Mouse (Mus musculus) kidney, adult 2 months (tissue): ENCODE results near the gene Mapk8ip1. TPM values are rescaled to one million over a fixed set of nuclear protein-coding genes. Genes with fewer than 3 reads are reported as not detected.

Experiments used
- DNase-seq: peaks from one replicate; pipeline ENCODE4 v3.0.0; 2021
- H3K27ac ChIP-seq: fragments of 200-500 bp; 2 replicates; pipeline ENCODE4 v1.5.1; 2012; ENCODE audit warnings: low read depth, low read length, control low read depth, inconsistent platforms; ENCODE audit not compliant: insufficient read depth
- H3K27me3 ChIP-seq: fragments of 200-500 bp; replicated peaks from 2 replicates; pipeline ENCODE4 v1.6.1; 2012; ENCODE audit warnings: mild to moderate bottlenecking, moderate library complexity, low read length, inconsistent platforms; ENCODE audit not compliant: control insufficient read depth, insufficient read depth
- H3K36me3 ChIP-seq: fragments of 200-500 bp; 2 replicates; pipeline ENCODE4 v1.6.1; 2012; ENCODE audit warnings: mild to moderate bottlenecking, moderate library complexity, low read length, inconsistent platforms; ENCODE audit not compliant: control insufficient read depth, insufficient read depth
- H3K4me1 ChIP-seq: fragments of 200-500 bp; 2 replicates; pipeline ENCODE4 v1.6.1; 2011; ENCODE audit warnings: low read length; ENCODE audit not compliant: control insufficient read depth, insufficient read depth
- H3K4me3 ChIP-seq: fragments of 200-500 bp; 2 replicates; pipeline ENCODE4 v1.5.1; 2011; ENCODE audit warnings: mild to moderate bottlenecking, low read depth, low read length, control low read depth; ENCODE audit not compliant: insufficient read depth
- CTCF ChIP-seq: fragments of 200-500 bp; conservative IDR thresholded peaks from 2 replicates; pipeline ENCODE4 v1.5.1; 2011; ENCODE audit warnings: low read depth, mild to moderate bottlenecking, control low read depth, low read length, moderate library complexity, mixed read lengths; ENCODE audit not compliant: insufficient read depth, insufficient read length
- POLR2A ChIP-seq: fragments of 200-500 bp; IDR thresholded peaks from one replicate; pipeline ENCODE4 v1.6.1; 2011; ENCODE audit warnings: low read depth, low read length, control low read depth
- WGBS: fragments of 180-500 bp; shearing (Covaris S2); methylation state at CpG from one replicate; pipeline ENCODE4 v1.1.7; 2018; 5-methylcytosine and 5-hydroxymethylcytosine counted together
- polyA plus RNA-seq: library from polyadenylated mRNA; depleted of rRNA; stranded (reverse); fragments of >200 nt; gene quantifications from 2 replicates; pipeline ENCODE4 v1.2.3, GENCODE M21; 2012; rRNA removed

The Mapk8ip1 gene
- 41.5 and 49.3 TPM in 2 replicates for polyA plus RNA-seq

- no peaks in the 10 kb centered on the region for H3K36me3 ChIP-seq
- TF ChIP-seq CTCF (no peak), POLR2A (no peak)
- no peaks in the 10 kb centered on the region for H3K27me3 ChIP-seq
- peak; percentile 19 for DNase-seq
- H3K27ac ChIP-seq: no peak within 1 kb of the TSS
- H3K4me3 ChIP-seq: peak within 1 kb of the TSS; percentile 49
- WGBS: 6% methylated on average over 54 of the region's 59 CpGs
- H3K4me1 ChIP-seq: peaks cover 17% of the 10 kb centered on the region; the same call in 1 of the 2 replicates
Observed at GRCm38 (mm10) chr2:92401091-92401561, at the start of gene Mapk8ip1. TSS of gene Mapk8ip1 (minus strand) at chr2:92401263.

DNA sequence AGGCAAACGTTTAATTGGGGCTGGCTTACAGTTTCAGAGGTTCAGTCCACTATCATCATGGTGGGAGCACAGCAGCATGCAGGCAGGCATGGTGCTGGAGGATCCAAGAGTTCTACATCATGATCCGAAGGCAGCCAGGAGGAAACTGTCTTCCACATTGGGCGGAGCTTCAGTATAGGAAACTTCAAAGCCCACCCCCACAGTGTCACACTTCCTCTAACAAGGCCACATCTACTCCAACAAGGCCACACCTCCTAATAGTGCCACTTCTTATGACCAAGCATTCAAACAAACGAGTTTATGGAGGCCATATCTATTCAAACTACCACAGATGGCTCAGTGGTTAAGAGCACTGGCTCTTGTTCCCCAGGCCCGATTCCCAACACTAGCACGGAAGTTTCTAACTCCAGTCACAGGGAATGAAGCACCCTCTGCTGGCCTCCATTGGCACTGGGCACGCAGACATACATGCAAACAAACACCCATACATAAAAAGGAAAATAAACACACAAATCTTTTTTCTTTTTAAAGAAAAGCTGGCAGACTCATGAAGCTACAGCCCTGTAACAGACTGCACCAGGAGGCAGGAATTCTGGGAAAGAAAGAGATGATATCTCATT lies 46.2 kb upstream of the Mapk8ip1 start:
- H3K4me3 ChIP-seq: no peak overlapping the region
- 69% methylated on average over 7 of the region's 7 CpGs for WGBS
- no peak overlapping the region for H3K27ac ChIP-seq
- no peaks in the 10 kb centered on the region for H3K4me1 ChIP-seq
- TF ChIP-seq POLR2A (no peak), CTCF (0 out of 2 replicates have a peak, but pooled peaks have one; percentile 16)
- H3K36me3 ChIP-seq: no peaks in the 10 kb centered on the region
- no peaks in the 10 kb centered on the region for H3K27me3 ChIP-seq
- no peak for DNase-seq

DNA sequence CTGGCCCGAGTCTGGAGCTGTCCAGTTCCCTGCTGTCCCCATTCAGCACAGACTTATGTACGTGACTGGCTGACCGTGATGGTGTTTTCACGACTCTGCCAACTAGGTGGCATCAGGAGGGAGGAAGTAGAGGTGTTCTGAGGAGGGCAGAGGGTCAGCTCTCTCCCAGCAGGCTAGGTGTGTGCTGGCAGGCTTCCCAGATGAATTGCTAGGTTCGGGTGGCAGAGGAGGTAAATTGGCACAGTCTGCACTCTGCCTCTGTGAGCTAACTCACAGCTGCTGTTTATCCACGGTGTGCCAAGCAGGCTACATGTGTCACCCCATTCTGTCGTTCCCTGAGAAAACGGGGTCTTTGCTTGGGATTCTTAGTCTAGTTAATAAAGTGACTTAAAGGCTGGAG lies 45.6 kb upstream of the Mapk8ip1 start:
- no peaks in the 10 kb centered on the region for H3K4me1 ChIP-seq
- H3K27ac ChIP-seq: no peak overlapping the region
- H3K4me3 ChIP-seq: no peak overlapping the region
- DNase-seq: peak; percentile 84
- no peaks in the 10 kb centered on the region for H3K36me3 ChIP-seq
- no peak for TF ChIP-seq POLR2A
- no peak for TF ChIP-seq CTCF
- no peaks in the 10 kb centered on the region for H3K27me3 ChIP-seq
- 32% methylated on average over 8 of the region's 8 CpGs for WGBS

GRCm38 (mm10) chr2:92445890-92446289 lies 44.8 kb upstream of the Mapk8ip1 start:
- no peaks in the 10 kb centered on the region for H3K27me3 ChIP-seq
- DNase-seq: peak; percentile 48
- H3K27ac ChIP-seq: no peak overlapping the region
- no peaks in the 10 kb centered on the region for H3K36me3 ChIP-seq
- H3K4me3 ChIP-seq: no peak overlapping the region
- H3K4me1 ChIP-seq: no peaks in the 10 kb centered on the region
- TF ChIP-seq POLR2A (no peak), CTCF (no peak)
- 43% methylated on average over 9 of the region's 9 CpGs for WGBS

DNA sequence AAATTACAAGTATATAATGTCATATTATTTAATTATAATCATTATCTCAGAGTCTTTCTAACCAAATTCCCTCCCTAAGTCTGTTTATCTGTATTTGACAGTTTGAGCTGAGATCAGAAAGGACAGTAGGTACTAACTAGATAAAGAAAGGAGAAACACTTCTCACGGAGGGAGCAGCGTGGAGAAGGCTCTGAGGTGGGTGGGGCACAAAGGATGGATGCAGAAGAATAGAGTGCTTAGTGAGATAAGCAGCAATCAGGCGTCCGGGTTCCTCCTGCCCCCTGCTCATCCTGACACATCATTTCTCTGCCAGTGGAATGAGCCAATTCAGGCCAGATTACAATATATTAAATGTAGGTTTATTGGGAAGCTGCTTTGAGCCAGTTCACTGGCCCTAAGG lies 43.3 kb upstream of the Mapk8ip1 start:
- Histone ChIP-seq H3K4me3 (no peak overlapping the region), H3K27ac (no peak overlapping the region), H3K4me1 (no peaks in the 10 kb centered on the region), H3K27me3 (no peaks in the 10 kb centered on the region), H3K36me3 (no peaks in the 10 kb centered on the region)
- TF ChIP-seq CTCF: no peak
- no peak for TF ChIP-seq POLR2A
- no peak for DNase-seq
- WGBS: 64% methylated on average over 4 of the region's 4 CpGs

DNA sequence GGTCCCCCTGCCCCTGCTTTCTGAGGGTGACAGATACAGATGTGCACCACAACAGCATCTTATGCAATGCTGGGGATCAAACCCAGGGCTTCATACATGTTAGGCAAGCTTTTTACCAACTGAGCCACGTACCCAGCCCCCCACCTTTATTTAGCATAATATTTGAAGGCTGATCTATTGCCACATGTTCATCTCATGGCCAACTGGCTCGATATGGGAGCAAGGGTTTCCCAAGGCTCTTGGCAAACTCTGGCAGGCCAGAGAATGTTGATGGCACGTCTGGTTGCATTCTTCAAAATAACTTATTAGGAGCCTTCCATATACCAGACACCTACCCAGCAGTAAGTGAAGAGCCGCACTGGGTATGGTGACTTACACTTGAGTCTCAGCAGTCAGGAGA lies 42.2 kb upstream of the Mapk8ip1 start:
- no peaks in the 10 kb centered on the region for H3K27me3 ChIP-seq
- TF ChIP-seq POLR2A (no peak), CTCF (no peak)
- H3K4me3 ChIP-seq: no peak overlapping the region
- no peaks in the 10 kb centered on the region for H3K36me3 ChIP-seq
- no peak overlapping the region for H3K27ac ChIP-seq
- WGBS: 85% methylated on average over 4 of the region's 4 CpGs
- DNase-seq: no peak
- no peaks in the 10 kb centered on the region for H3K4me1 ChIP-seq

- 72% methylated on average over 12 of the region's 12 CpGs for WGBS
- H3K27me3 ChIP-seq: no peaks in the 10 kb centered on the region
- peaks cover 4% of the 10 kb centered on the region; the same call in 1 of the 2 replicates for H3K4me1 ChIP-seq
- H3K36me3 ChIP-seq: no peaks in the 10 kb centered on the region
- H3K27ac ChIP-seq: no peak overlapping the region
- no peak overlapping the region for H3K4me3 ChIP-seq
- DNase-seq: no peak
- no peak for TF ChIP-seq POLR2A
- no peak for TF ChIP-seq CTCF
Observed at GRCm38 (mm10) chr2:92442419-92443001, 41.4 kb upstream of the Mapk8ip1 start.
